Mouse (Mus musculus): ENCODE measurements around the gene Golim4. TPM values are rescaled to one million over a fixed set of nuclear protein-coding genes. Genes with fewer than 3 reads are reported as not detected.

Gene Golim4
- polyA plus RNA-seq, 1 experiment from 2014 or later = 62.9 TPM

- ATAC-seq (ENCODE audit: insufficient number of reproducible peaks, low FRiP score) = no peak
- Histone ChIP-seq H3K27me3 (replicated peaks) (no peaks in the 10 kb centered on the region), H3K4me3 (no peak overlapping the region), H3K9ac (no peak overlapping the region), H3K27ac (ENCODE audit: poor library complexity, severe bottlenecking) (no peak overlapping the region), H3K4me1 (replicated peaks) (no peaks in the 10 kb centered on the region), H3K4me2 (no peak overlapping the region), H3K9me3 (replicated peaks) (no peaks in the 10 kb centered on the region), H3K36me3 (no peaks in the 10 kb centered on the region)
- 27% methylated on average over 2 of the region's 2 CpGs for WGBS
Measured at GRCm38 (mm10) chr3:75864203-75864602, 92.5 kb downstream of the Golim4 start.

- no peak overlapping the region for H3K4me2 ChIP-seq
- H3K9me3 ChIP-seq (replicated peaks) = no peaks in the 10 kb centered on the region
- no peak overlapping the region for H3K4me3 ChIP-seq
- no peaks in the 10 kb centered on the region for H3K27me3 ChIP-seq (replicated peaks)
- H3K9ac ChIP-seq = no peak overlapping the region
- no peaks in the 10 kb centered on the region for H3K36me3 ChIP-seq
- WGBS = 27% methylated on average over 4 of the region's 4 CpGs
- no peak for ATAC-seq (ENCODE audit: insufficient number of reproducible peaks, low FRiP score)
- H3K4me1 ChIP-seq (replicated peaks) = no peaks in the 10 kb centered on the region
- no peak overlapping the region for H3K27ac ChIP-seq (ENCODE audit: poor library complexity, severe bottlenecking)
Measured at GRCm38 (mm10) chr3:75861677-75862076, 95.1 kb downstream of the Golim4 start.

DNA sequence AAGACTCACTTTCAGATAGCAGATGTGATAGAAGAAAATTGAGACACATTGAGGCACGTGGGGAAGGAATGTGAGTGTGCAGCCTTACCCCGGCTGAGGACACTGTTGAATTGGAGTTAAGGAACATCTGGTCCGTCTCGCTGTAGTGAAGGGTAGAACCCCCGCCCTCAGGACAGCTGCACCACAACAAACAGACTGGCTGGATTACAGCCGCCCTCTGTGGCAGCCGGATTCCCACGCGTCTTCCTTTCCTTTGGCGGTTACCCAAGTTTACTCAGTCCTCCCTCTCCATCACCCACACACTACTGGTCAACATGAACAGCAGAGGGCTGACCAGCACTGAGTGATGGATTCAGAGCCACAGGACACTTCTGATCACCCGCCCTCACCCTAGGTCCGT lies 96.0 kb downstream of the Golim4 start:
- 69% methylated on average over 12 of the region's 12 CpGs for WGBS
- H3K27ac ChIP-seq (ENCODE audit: poor library complexity, severe bottlenecking) = no peak overlapping the region
- no peak for ATAC-seq (ENCODE audit: insufficient number of reproducible peaks, low FRiP score)
- H3K4me1 ChIP-seq (replicated peaks) = no peaks in the 10 kb centered on the region
- H3K4me3 ChIP-seq = no peak overlapping the region
- no peaks in the 10 kb centered on the region for H3K27me3 ChIP-seq (replicated peaks)
- H3K9ac ChIP-seq = no peak overlapping the region
- no peaks in the 10 kb centered on the region for H3K9me3 ChIP-seq (replicated peaks)
- H3K4me2 ChIP-seq = no peak overlapping the region
- H3K36me3 ChIP-seq = no peaks in the 10 kb centered on the region

DNA sequence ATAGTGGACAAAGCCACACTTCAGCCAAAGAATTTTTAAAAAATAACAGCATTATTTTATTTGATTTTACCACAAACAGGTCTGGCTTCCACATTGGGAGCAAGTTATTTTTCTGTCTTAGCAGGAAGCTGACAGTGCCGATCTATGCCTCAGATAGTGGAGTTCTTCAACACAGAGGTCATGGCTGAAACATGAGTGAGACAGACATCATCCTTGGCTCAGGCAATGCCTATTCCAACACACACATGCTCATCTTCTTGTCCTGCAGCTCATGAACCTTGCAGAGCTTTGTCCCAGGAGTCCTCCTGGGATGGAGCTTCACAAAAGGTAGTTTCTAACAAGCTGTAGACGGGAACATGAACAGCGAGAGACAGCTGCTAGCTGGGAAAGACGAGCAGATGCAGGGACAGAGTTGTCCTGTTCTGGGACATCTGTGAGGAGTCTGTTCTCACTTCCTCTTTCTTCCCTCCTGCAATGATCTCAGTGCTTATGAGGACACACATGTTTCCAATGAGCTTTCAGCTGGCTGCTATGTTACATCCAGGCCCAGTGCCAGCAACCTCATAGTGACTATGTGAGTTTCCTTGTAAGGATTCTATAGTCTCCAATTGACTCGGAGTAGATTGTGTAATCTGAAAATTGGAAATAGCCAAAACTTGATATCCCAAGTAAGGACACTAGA lies 121.3 kb downstream of the Golim4 start:
- H3K4me3 ChIP-seq = no peak overlapping the region
- no peaks in the 10 kb centered on the region for H3K4me1 ChIP-seq (replicated peaks)
- no peaks in the 10 kb centered on the region for H3K36me3 ChIP-seq
- no peaks in the 10 kb centered on the region for H3K9me3 ChIP-seq (replicated peaks)
- no peak overlapping the region for H3K9ac ChIP-seq
- WGBS = 65% methylated on average over 5 of the region's 5 CpGs
- H3K27ac ChIP-seq (ENCODE audit: poor library complexity, severe bottlenecking) = no peak overlapping the region
- ATAC-seq (ENCODE audit: insufficient number of reproducible peaks, low FRiP score) = no peak
- H3K4me2 ChIP-seq = no peak overlapping the region
- no peaks in the 10 kb centered on the region for H3K27me3 ChIP-seq (replicated peaks)

DNA sequence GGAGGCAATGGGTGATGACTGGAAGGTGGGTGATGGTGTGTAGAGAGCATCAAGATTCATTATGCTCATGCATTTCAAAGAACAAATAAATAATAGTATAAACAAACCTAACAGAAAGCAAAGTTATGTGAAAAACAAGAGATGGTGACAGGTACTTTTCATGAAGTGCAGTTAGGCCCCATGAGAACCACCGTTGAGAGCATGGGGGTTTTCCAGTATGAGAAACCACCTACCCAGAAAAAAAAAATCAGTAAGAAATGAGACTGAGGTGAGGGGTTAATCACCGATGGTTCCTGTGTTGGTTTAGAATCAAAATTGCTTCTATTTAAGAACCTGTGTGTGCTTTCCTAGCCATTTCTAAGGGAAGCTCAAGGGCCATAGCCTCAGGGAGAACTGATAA lies 121.9 kb downstream of the Golim4 start:
- WGBS = 69% methylated on average over 2 of the region's 2 CpGs
- no peak for ATAC-seq (ENCODE audit: insufficient number of reproducible peaks, low FRiP score)

More for the DNA sequence above, 121.9 kb downstream of the Golim4 start:
- Histone ChIP-seq H3K4me2 (no peak overlapping the region), H3K27me3 (replicated peaks) (no peaks in the 10 kb centered on the region), H3K27ac (ENCODE audit: poor library complexity, severe bottlenecking) (no peak overlapping the region), H3K4me1 (replicated peaks) (no peaks in the 10 kb centered on the region), H3K9me3 (replicated peaks) (no peaks in the 10 kb centered on the region), H3K36me3 (no peaks in the 10 kb centered on the region), H3K4me3 (no peak overlapping the region), H3K9ac (no peak overlapping the region)

Other genes with a start within 250 kb of the Golim4 start
- gene Gm29133, start 208.8 kb downstream of the Golim4 start, polyA plus RNA-seq (2016; fragmentation: Nextera tagmentation; extraction: Ambion mirVana) = not detected in 2 replicates
- 0.05 TPM in 1 of 2 replicates, not detected in the other for gene Fstl5, start 117.3 kb upstream of the Golim4 start, polyA plus RNA-seq (2016; fragmentation: Nextera tagmentation; extraction: Ambion mirVana)